Mouse (Mus musculus): ENCODE data around the gene Ankrd13b. TPM values are rescaled to one million over a fixed set of nuclear protein-coding genes. Genes with fewer than 3 reads are reported as not detected.
A peak's percentile ranks its signal among the peaks of the same experiment; 100 is the strongest.

The Ankrd13b gene
- polyA plus RNA-seq, 1 experiment from 2014 or later, result 38.4 TPM

DNA sequence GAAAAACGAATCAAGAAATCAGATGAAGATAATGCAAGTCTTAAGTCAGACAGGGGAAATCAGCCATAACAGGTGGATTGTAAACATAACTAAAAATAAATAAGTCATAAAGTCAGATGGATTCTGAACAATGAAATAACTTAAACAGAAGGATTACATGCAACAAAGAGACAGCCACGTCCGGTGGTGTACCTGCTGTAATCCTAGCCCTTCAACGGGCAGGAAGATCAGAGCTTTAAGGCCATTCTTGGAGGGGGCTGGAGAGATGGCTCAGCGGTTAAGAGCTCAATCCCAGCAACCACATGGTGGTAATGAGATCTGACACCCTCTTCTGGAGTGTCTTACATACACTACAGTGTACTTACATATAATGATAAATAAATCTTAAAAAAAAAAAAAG lies 21.9 kb upstream of the Ankrd13b start:
- H3K27me3 ChIP-seq (replicated peaks; ENCODE audit: control insufficient read depth, insufficient read depth, low read length), result peaks cover 3% of the 10 kb centered on the region; the same call in 1 of the 2 replicates

DNA sequence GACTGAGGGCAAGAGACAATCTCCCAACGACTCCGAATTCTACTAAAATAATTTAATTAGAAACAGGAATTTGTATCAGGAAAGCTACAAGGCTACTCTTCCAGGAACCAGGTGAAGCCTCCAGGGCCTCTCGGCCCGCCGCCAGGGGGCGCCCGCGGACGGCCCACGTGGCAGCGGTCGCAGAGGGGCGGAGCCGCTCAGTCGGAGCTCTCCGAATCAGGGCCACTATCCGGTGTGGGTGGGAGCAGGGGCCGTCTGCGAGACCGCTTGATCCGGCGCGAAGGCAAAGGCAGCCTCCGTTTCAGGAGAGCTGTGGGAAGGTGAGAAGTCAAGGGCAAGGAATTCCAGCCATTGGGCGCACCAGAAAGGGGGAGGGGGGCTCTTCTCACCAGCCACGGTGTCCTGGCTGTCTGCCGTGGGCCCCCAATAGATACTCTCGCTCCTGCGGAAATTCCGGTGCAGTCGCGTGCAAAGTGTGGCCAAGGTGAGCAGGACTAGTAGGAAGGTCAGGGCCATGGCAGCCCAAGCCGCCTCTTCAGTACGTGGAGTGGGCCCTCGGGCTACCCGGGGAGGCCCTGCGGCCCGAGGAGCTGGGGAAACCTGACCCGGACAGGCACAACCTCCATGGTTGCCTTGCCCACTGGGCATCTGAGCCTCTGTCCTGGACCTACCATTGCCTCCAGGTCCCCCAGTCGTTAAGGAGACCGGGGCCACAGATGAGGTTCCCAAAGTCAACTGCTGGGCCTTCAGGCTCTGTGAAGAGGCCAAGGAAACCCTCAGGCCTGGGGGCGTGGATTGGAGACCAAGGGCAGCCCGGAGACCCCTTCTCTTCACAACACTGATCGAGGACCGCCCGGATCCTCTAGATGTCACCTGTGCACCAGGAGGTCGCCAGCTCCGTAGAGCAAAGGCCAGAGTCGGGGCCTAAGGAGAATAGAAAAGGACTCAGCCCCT lies 18.9 kb upstream of the Ankrd13b start:
- Histone ChIP-seq H3K9ac (replicated peaks; ENCODE audit: low read depth, low read length) (peak overlapping the region; percentile 35), H3K9me3 (ENCODE audit: control insufficient read depth, low read length) (no peaks in the 10 kb centered on the region), H3K27ac (ENCODE audit: low read length) (no peak overlapping the region), H3K4me1 (replicated peaks; ENCODE audit: control insufficient read depth, insufficient read depth, low read length) (peaks cover 13% of the 10 kb centered on the region), H3K36me3 (ENCODE audit: control insufficient read depth, insufficient read depth) (peaks cover 19% of the 10 kb centered on the region), H3K27me3 (replicated peaks; ENCODE audit: control insufficient read depth, insufficient read depth, low read length) (no peaks in the 10 kb centered on the region), H3K4me3 (replicated peaks; ENCODE audit: low read length) (peak overlapping the region; percentile 41), H3K4me2 (ENCODE audit: low read length) (peak overlapping the region; percentile 54)
- peak; percentile 67 for ATAC-seq
- WGBS, result 21% methylated on average over 49 of the region's 49 CpGs

More for the DNA sequence above, 21.9 kb upstream of the Ankrd13b start:
- peaks cover 38% of the 10 kb centered on the region for H3K4me1 ChIP-seq (replicated peaks; ENCODE audit: control insufficient read depth, insufficient read depth, low read length)
- H3K4me2 ChIP-seq (ENCODE audit: low read length), result no peak overlapping the region
- 79% methylated on average over 5 of the region's 5 CpGs for WGBS
- no peaks in the 10 kb centered on the region for H3K9me3 ChIP-seq (ENCODE audit: control insufficient read depth, low read length)
- H3K4me3 ChIP-seq (replicated peaks; ENCODE audit: low read length), result no peak overlapping the region
- ATAC-seq, result no peak
- no peak overlapping the region for H3K9ac ChIP-seq (replicated peaks; ENCODE audit: low read depth, low read length)
- H3K27ac ChIP-seq (ENCODE audit: low read length), result no peak overlapping the region
- H3K36me3 ChIP-seq (ENCODE audit: control insufficient read depth, insufficient read depth), result peaks cover 10% of the 10 kb centered on the region

DNA sequence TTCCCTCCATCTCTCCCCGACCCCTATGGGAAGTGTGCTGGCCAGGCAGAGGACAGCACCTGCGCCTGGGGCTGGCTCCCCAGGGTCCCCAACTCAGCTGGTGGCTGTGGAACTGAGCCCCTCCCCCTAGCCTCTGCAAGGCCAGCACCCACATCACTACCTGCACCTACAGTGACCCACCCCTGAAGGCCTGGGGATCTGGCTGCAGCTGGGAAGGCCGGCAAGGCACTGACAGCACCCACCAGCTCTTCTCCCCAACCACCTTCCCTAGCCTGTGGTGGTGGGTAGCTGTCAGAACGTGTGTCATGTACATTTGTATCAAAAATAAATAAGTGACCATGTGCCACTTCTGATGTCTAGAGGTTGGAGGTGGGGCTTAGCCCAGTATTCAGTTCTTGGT lies 17.9 kb upstream of the Ankrd13b start:
- Histone ChIP-seq H3K9me3 (ENCODE audit: control insufficient read depth, low read length) (no peaks in the 10 kb centered on the region), H3K27ac (ENCODE audit: low read length) (no peak overlapping the region), H3K4me1 (replicated peaks; ENCODE audit: control insufficient read depth, insufficient read depth, low read length) (peaks cover 8% of the 10 kb centered on the region), H3K9ac (replicated peaks; ENCODE audit: low read depth, low read length) (no peak overlapping the region), H3K36me3 (ENCODE audit: control insufficient read depth, insufficient read depth) (peaks cover 20% of the 10 kb centered on the region), H3K4me3 (replicated peaks; ENCODE audit: low read length) (no peak overlapping the region), H3K4me2 (ENCODE audit: low read length) (no peak overlapping the region), H3K27me3 (replicated peaks; ENCODE audit: control insufficient read depth, insufficient read depth, low read length) (no peaks in the 10 kb centered on the region)
- 75% methylated on average over 4 of the region's 4 CpGs for WGBS
- ATAC-seq, result peak; percentile 8; the same call in 1 of the 2 replicates

DNA sequence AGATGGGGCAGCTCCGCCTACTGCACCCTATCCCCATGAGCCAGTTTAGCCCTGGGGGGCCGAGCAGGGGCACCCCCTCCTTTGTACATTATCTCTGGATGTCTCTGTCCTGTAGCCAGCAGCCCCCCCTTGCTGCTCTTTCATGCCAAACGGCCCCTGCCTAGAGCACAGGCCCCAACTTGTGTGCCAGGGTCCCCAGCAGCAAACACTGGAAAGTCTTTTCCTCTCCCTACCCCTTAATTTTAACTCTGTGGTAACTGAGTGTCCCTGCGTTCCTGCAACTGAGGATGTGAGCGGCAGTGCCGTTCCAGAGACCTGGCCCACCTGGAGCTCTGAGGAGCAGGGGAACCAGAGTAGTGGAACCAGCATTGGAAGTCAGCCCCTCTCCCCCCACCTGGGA lies 17.5 kb upstream of the Ankrd13b start:
- Histone ChIP-seq H3K9me3 (ENCODE audit: control insufficient read depth, low read length) (no peaks in the 10 kb centered on the region), H3K4me2 (ENCODE audit: low read length) (no peak overlapping the region), H3K4me1 (replicated peaks; ENCODE audit: control insufficient read depth, insufficient read depth, low read length) (peaks cover 5% of the 10 kb centered on the region; the same call in 1 of the 2 replicates), H3K36me3 (ENCODE audit: control insufficient read depth, insufficient read depth) (peaks cover 24% of the 10 kb centered on the region), H3K9ac (replicated peaks; ENCODE audit: low read depth, low read length) (no peak overlapping the region), H3K27me3 (replicated peaks; ENCODE audit: control insufficient read depth, insufficient read depth, low read length) (no peaks in the 10 kb centered on the region), H3K4me3 (replicated peaks; ENCODE audit: low read length) (no peak overlapping the region), H3K27ac (ENCODE audit: low read length) (no peak overlapping the region)
- 81% methylated on average over 6 of the region's 6 CpGs for WGBS
- no peak for ATAC-seq

DNA sequence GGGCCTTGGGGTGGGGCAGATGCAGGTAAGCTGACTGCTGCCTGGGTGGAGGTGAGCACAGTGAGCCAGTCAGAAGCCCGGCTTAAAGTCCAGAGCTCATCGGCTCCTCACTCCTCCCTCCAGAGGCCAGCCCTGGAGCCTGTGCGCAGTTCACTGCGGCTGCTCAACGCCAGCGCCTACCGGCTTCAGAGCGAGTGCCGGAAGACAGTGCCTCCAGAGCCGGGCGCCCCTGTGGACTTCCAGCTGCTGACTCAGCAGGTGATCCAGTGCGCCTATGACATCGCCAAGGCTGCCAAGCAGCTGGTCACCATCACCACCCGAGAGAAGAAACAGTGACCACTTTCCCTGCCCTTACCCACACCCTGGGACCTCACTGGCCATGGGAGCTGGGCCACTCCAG lies 16.8 kb upstream of the Ankrd13b start:
- no peak overlapping the region for H3K4me2 ChIP-seq (ENCODE audit: low read length)
- peaks cover 24% of the 10 kb centered on the region for H3K36me3 ChIP-seq (ENCODE audit: control insufficient read depth, insufficient read depth)
- no peaks in the 10 kb centered on the region for H3K9me3 ChIP-seq (ENCODE audit: control insufficient read depth, low read length)
- H3K27ac ChIP-seq (ENCODE audit: low read length), result no peak overlapping the region
- H3K4me1 ChIP-seq (replicated peaks; ENCODE audit: control insufficient read depth, insufficient read depth, low read length), result peaks cover 5% of the 10 kb centered on the region; the same call in 1 of the 2 replicates
- no peak overlapping the region for H3K9ac ChIP-seq (replicated peaks; ENCODE audit: low read depth, low read length)
- no peak overlapping the region for H3K4me3 ChIP-seq (replicated peaks; ENCODE audit: low read length)
- no peaks in the 10 kb centered on the region for H3K27me3 ChIP-seq (replicated peaks; ENCODE audit: control insufficient read depth, insufficient read depth, low read length)
- 82% methylated on average over 14 of the region's 14 CpGs for WGBS
- no peak for ATAC-seq

DNA sequence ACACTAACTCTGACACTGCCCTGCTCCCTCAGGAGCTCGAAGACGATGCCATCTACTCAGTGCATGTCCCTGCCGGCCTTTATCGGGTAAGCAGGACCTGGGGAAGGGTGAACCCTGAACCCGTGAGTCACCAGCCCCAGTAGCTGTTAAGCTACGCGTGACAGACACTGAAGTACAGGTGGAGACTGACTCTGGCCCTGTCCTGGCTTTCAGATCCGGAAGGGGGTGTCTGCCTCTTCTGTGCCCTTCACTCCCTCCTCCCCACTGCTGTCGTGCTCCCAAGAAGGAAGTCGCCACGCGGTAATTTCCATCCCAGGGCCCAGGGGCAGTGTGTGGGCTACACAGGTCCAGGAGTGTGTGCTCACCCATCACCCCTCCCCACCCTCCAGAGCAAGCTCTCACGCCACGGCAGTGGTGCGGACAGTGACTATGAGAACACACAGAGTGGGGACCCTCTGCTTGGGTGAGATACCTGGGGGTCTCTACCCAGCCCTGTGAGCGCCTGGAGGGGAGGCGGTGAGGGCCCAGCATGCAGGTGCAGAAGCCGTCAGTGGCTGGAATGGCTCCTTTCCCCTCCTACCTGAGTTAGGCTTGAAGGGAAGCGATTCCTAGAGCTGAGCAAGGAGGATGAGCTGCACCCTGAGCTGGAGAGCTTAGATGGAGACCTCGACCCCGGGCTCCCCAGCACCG lies 16.0 kb upstream of the Ankrd13b start:
- WGBS, result 90% methylated on average over 22 of the region's 22 CpGs
- no peak for ATAC-seq
- H3K36me3 ChIP-seq (ENCODE audit: control insufficient read depth, insufficient read depth), result peaks cover 24% of the 10 kb centered on the region
- H3K4me2 ChIP-seq (ENCODE audit: low read length), result no peak overlapping the region
- H3K9ac ChIP-seq (replicated peaks; ENCODE audit: low read depth, low read length), result no peak overlapping the region
- H3K4me3 ChIP-seq (replicated peaks; ENCODE audit: low read length), result no peak overlapping the region
- H3K4me1 ChIP-seq (replicated peaks; ENCODE audit: control insufficient read depth, insufficient read depth, low read length), result peaks cover 13% of the 10 kb centered on the region
- no peaks in the 10 kb centered on the region for H3K27me3 ChIP-seq (replicated peaks; ENCODE audit: control insufficient read depth, insufficient read depth, low read length)
- H3K9me3 ChIP-seq (ENCODE audit: control insufficient read depth, low read length), result no peaks in the 10 kb centered on the region
- H3K27ac ChIP-seq (ENCODE audit: low read length), result no peak overlapping the region

DNA sequence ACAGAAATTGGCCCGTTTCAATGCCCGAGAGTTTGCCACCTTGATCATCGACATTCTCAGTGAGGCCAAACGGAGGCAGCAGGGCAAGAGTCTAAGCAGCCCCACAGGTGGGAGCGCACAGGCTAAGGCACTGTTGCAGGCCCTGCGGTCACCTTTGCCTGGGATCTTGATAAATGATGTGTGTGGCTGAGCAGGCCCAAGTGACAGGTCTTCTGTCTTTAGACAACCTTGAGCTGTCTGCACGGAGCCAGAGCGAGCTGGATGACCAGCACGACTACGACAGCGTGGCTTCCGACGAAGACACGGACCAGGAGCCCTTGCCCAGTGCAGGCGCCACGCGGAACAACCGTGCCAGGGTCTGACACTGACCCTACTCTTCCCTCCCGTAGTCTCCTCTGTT lies 14.9 kb upstream of the Ankrd13b start:
- Histone ChIP-seq H3K4me1 (replicated peaks; ENCODE audit: control insufficient read depth, insufficient read depth, low read length) (peaks cover 14% of the 10 kb centered on the region), H3K27me3 (replicated peaks; ENCODE audit: control insufficient read depth, insufficient read depth, low read length) (no peaks in the 10 kb centered on the region), H3K9ac (replicated peaks; ENCODE audit: low read depth, low read length) (no peak overlapping the region), H3K27ac (ENCODE audit: low read length) (no peak overlapping the region), H3K4me2 (ENCODE audit: low read length) (no peak overlapping the region), H3K9me3 (ENCODE audit: control insufficient read depth, low read length) (no peaks in the 10 kb centered on the region), H3K4me3 (replicated peaks; ENCODE audit: low read length) (no peak overlapping the region), H3K36me3 (ENCODE audit: control insufficient read depth, insufficient read depth) (peaks cover 27% of the 10 kb centered on the region)
- 95% methylated on average over 19 of the region's 19 CpGs for WGBS
- ATAC-seq, result no peak

DNA sequence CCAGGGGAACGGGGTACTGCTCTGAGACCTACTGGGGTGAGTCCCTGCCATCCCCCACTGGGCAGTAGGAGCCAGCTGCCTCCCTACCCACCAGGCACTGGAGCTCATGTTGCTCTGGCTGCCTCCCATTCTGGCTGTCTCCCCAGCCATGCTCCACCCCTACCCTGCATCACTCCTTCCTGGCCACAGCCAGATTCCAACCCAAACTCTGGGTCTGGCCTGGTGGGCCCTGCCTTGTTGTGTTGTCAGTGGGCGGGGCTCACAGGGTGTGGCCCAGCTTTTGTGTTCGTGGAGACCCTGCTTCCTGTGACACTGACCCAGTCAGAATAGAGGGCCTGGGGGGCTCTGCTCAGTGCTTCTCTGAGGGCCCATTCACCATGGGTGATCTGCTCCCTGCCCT lies 14.0 kb upstream of the Ankrd13b start:
- WGBS, result 66% methylated on average over 3 of the region's 3 CpGs
- Histone ChIP-seq H3K4me3 (replicated peaks; ENCODE audit: low read length) (no peak overlapping the region), H3K9me3 (ENCODE audit: control insufficient read depth, low read length) (no peaks in the 10 kb centered on the region), H3K4me2 (ENCODE audit: low read length) (no peak overlapping the region), H3K27ac (ENCODE audit: low read length) (no peak overlapping the region), H3K9ac (replicated peaks; ENCODE audit: low read depth, low read length) (no peak overlapping the region), H3K36me3 (ENCODE audit: control insufficient read depth, insufficient read depth) (peaks cover 27% of the 10 kb centered on the region), H3K4me1 (replicated peaks; ENCODE audit: control insufficient read depth, insufficient read depth, low read length) (peaks cover 14% of the 10 kb centered on the region), H3K27me3 (replicated peaks; ENCODE audit: control insufficient read depth, insufficient read depth, low read length) (no peaks in the 10 kb centered on the region)
- no peak for ATAC-seq

DNA sequence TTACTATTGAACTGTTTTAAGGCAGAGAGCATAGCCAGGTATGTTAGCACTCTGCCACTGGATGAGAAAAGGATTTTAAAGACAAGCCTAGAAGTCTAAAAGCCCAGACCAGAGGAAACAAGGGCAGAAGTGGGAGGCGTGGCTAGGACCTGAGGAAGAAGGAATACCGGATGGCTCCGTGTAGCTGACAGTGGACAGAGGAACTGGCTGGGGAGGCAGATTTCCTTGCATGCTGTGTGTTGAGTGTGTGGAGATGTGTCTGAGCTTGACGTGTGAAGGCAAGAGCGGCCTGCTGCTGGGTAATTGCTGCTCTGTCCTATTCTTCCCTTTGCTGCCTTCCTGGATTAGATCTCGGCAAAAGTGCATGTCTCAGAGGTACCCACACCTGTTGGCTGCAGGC lies 13.0 kb upstream of the Ankrd13b start:
- Histone ChIP-seq H3K27ac (ENCODE audit: low read length) (no peak overlapping the region), H3K36me3 (ENCODE audit: control insufficient read depth, insufficient read depth) (peaks cover 26% of the 10 kb centered on the region), H3K9me3 (ENCODE audit: control insufficient read depth, low read length) (no peaks in the 10 kb centered on the region), H3K4me1 (replicated peaks; ENCODE audit: control insufficient read depth, insufficient read depth, low read length) (peaks cover 9% of the 10 kb centered on the region), H3K9ac (replicated peaks; ENCODE audit: low read depth, low read length) (no peak overlapping the region), H3K27me3 (replicated peaks; ENCODE audit: control insufficient read depth, insufficient read depth, low read length) (no peaks in the 10 kb centered on the region), H3K4me2 (ENCODE audit: low read length) (no peak overlapping the region), H3K4me3 (replicated peaks; ENCODE audit: low read length) (no peak overlapping the region)
- WGBS, result 91% methylated on average over 6 of the region's 6 CpGs
- ATAC-seq, result no peak
